Mouse (Mus musculus) E14TG2a.4 (cell line): ENCODE data around the gene Chic1.

Source experiments
- CTCF ChIP-seq: conservative IDR thresholded peaks from 2 replicates; pipeline ENCODE4 v1.5.1; 2014; ENCODE audit warnings: low read length
- NANOG ChIP-seq: IDR thresholded peaks from 2 replicates; pipeline ENCODE4 v1.6.1; 2014; ENCODE audit warnings: borderline replicate concordance, low read length, mixed read lengths

- no peak for TF ChIP-seq CTCF
- TF ChIP-seq NANOG = no peak
These were observed 28.3 kb downstream of the Chic1 start for GRCm38 (mm10) chrX:103384528-103384927.
